Mouse (Mus musculus) CD4-positive, CD25-positive, alpha-beta regulatory T cell (primary cell): ENCODE data around the gene Cracr2a. TPM values are rescaled to one million over a fixed set of nuclear protein-coding genes. Genes with fewer than 3 reads are reported as not detected.

Source experiments
- polyA plus RNA-seq: library from polyadenylated mRNA; unstranded; fragments of 100-300 nt; shearing (Covaris generic); gene quantifications from one replicate; pipeline ENCODE4 v1.2.1, GENCODE M21; 2017

The Cracr2a gene
- 17.1 TPM for polyA plus RNA-seq

GRCm38 (mm10) chr6:127561231-127562020 is at the start of gene Cracr2a:
Cracr2a (plus strand) TSS chr6:127561338.

Other genes with a start within 250 kb of the Cracr2a start
- 59.9 TPM for gene Parp11, start 114.5 kb upstream of the Cracr2a start, polyA plus RNA-seq
- gene Prmt8, start 208.1 kb downstream of the Cracr2a start, polyA plus RNA-seq: not detected